Mouse (Mus musculus) regulatory T cell (primary cell): ENCODE measurements around the gene Medag.

ENCODE experiments used
- in situ Hi-C: fragments of 300-600 bp; cut with MboI, MseI; formaldehyde crosslinking; loops from one replicate; pipeline ENCODE4 v1.15.1; 2025; ENCODE audit warnings: high pct_unique_total_duplicates

Gene Medag

GRCm38 (mm10) chr5:149382601-149383000 is 28.9 kb upstream of the Medag start:
- in situ Hi-C loops = no loop called here

- in situ Hi-C loops = no loop called here
These were observed 26.2 kb upstream of the Medag start for GRCm38 (mm10) chr5:149385228-149385961.

- in situ Hi-C loops = no loop called here
These were observed 25.2 kb upstream of the Medag start for GRCm38 (mm10) chr5:149386294-149386850.

- in situ Hi-C loops = no loop called here
These were observed 22.6 kb upstream of the Medag start for GRCm38 (mm10) chr5:149388947-149389346.

- in situ Hi-C loops = no loop called here
These were observed 21.9 kb upstream of the Medag start for GRCm38 (mm10) chr5:149389548-149390211.

GRCm38 (mm10) chr5:149391574-149392375 is 19.8 kb upstream of the Medag start:
- in situ Hi-C loops = no loop called here

- in situ Hi-C loops = no loop called here
These were observed 19.0 kb upstream of the Medag start for GRCm38 (mm10) chr5:149392420-149392988.

GRCm38 (mm10) chr5:149401446-149401975 is 10.0 kb upstream of the Medag start:
- in situ Hi-C loops = no loop called here

- in situ Hi-C loops = no loop called here
These were observed 9.5 kb upstream of the Medag start for GRCm38 (mm10) chr5:149402029-149402428.

- in situ Hi-C loops = no loop called here
These were observed 8.2 kb upstream of the Medag start for GRCm38 (mm10) chr5:149403386-149403785.

GRCm38 (mm10) chr5:149404710-149405109 is 6.8 kb upstream of the Medag start:
- in situ Hi-C loops = no loop called here

GRCm38 (mm10) chr5:149406791-149407276 is 4.7 kb upstream of the Medag start:
- in situ Hi-C loops = no loop called here

- in situ Hi-C loops = no loop called here
These were observed 2.0 kb upstream of the Medag start for GRCm38 (mm10) chr5:149409502-149409901.

GRCm38 (mm10) chr5:149412194-149412575 is 636 bp downstream of the Medag start:
- in situ Hi-C loops = no loop called here

- in situ Hi-C loops = no loop called here
These were observed 1.1 kb downstream of the Medag start for GRCm38 (mm10) chr5:149412671-149413070.

GRCm38 (mm10) chr5:149414369-149415167 is 3.0 kb downstream of the Medag start:
- in situ Hi-C loops = no loop called here

- in situ Hi-C loops = no loop called here
These were observed 5.8 kb downstream of the Medag start for GRCm38 (mm10) chr5:149417381-149417780.

- in situ Hi-C loops = no loop called here
These were observed 15.0 kb downstream of the Medag start for GRCm38 (mm10) chr5:149426525-149426924.

- in situ Hi-C loops = no loop called here
These were observed 15.9 kb downstream of the Medag start for GRCm38 (mm10) chr5:149427277-149428060.

- in situ Hi-C loops = no loop called here
These were observed 16.8 kb downstream of the Medag start for GRCm38 (mm10) chr5:149428347-149428746.
